Mouse (Mus musculus) brain, embryonic 14.5 days (tissue): ENCODE results near the gene Elavl4.

ENCODE experiments used
- CTCF ChIP-seq: fragments of 200-500 bp; IDR thresholded peaks from 2 replicates; pipeline ENCODE4 v1.5.1; 2012; ENCODE audit warnings: inconsistent platforms, mild to moderate bottlenecking, moderate library complexity, borderline replicate concordance; ENCODE audit not compliant: insufficient read depth, insufficient read length; ENCODE audit errors: extremely low read depth
- POLR2A ChIP-seq: fragments of 200-500 bp; IDR thresholded peaks from 2 replicates; pipeline ENCODE4 v1.6.1; 2012; ENCODE audit warnings: mild to moderate bottlenecking, inconsistent platforms, borderline replicate concordance; ENCODE audit not compliant: poor library complexity, insufficient read depth, insufficient read length, severe bottlenecking; ENCODE audit errors: extremely low read depth

- TF ChIP-seq POLR2A (no peak), CTCF (no peak)
Measured at GRCm38 (mm10) chr4:110218819-110219218, 132.9 kb downstream of the Elavl4 start.
